Mouse (Mus musculus) spleen, adult 2 months (tissue): ENCODE measurements around the gene Nfil3.

ENCODE experiments used
- CTCF ChIP-seq: fragments of 200-500 bp; IDR thresholded peaks from 2 replicates; pipeline ENCODE4 v1.5.1; 2011; ENCODE audit warnings: mild to moderate bottlenecking, inconsistent platforms; ENCODE audit not compliant: insufficient read depth, insufficient read length, insufficient replicate concordance; ENCODE audit errors: extremely low read depth
- POLR2A ChIP-seq: fragments of 200-500 bp; IDR thresholded peaks from 2 replicates; pipeline ENCODE4 v1.6.1; 2011; ENCODE audit warnings: low read depth, low read length, inconsistent platforms

DNA sequence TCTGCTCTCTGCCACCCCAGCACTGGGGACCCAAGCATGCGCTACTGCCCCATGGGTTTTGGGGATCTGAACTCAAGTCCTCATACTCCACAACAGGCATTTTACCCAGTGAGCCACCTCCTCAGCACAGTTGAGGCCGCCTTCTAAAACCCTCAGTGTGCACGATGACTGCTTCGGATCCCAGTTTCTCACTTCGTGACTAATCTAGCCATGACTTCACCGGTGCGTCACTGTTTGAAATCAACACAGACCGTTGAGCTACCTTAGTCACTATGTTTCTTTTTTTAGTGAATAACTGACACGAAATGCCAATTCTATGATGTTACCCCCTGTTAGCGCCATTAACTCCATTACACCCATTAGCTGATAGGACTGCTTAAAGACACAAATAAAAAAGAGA, 7.4 kb downstream of the Nfil3 start:
- no peak for TF ChIP-seq POLR2A
- no peak for TF ChIP-seq CTCF
